Mouse (Mus musculus) liver, embryonic 15.5 days (tissue): ENCODE results near the gene B4galt2. TPM values are rescaled to one million over a fixed set of nuclear protein-coding genes. Genes with fewer than 3 reads are reported as not detected.

ENCODE experiments used
- ATAC-seq: fragments of 200-750 bp; cut with Nextera tagmentation; 2 replicates; pipeline ENCODE4 v1.8.0; 2017; ENCODE audit warnings: moderate number of reproducible peaks, mild to moderate bottlenecking, moderate library complexity; ENCODE audit not compliant: insufficient read depth
- H3K27ac ChIP-seq: fragments of 300-500 bp; sonication (generic); replicated peaks from 2 replicates; pipeline ENCODE4 v1.5.1; 2015; ENCODE audit warnings: mild to moderate bottlenecking, inconsistent platforms
- H3K27me3 ChIP-seq: fragments of 300-500 bp; sonication (generic); 2 replicates; pipeline ENCODE4 v1.6.1; 2015; ENCODE audit warnings: mild to moderate bottlenecking, inconsistent platforms
- H3K36me3 ChIP-seq: fragments of 300-500 bp; sonication (generic); replicated peaks from 2 replicates; pipeline ENCODE4 v1.6.1; 2015; ENCODE audit warnings: moderate library complexity, mild to moderate bottlenecking, inconsistent platforms
- H3K4me1 ChIP-seq: fragments of 300-500 bp; sonication (generic); replicated peaks from 2 replicates; pipeline ENCODE4 v1.6.1; 2015; ENCODE audit warnings: inconsistent platforms
- H3K4me2 ChIP-seq: fragments of 300-500 bp; sonication (generic); 2 replicates; pipeline ENCODE4 v1.6.1; 2015; ENCODE audit warnings: moderate library complexity, mild to moderate bottlenecking, inconsistent platforms
- H3K4me3 ChIP-seq: fragments of 300-500 bp; sonication (generic); replicated peaks from 2 replicates; pipeline ENCODE4 v1.5.1; 2015; ENCODE audit warnings: mild to moderate bottlenecking, inconsistent platforms
- H3K9ac ChIP-seq: fragments of 300-500 bp; sonication (generic); 2 replicates; pipeline ENCODE4 v1.6.1; 2015; ENCODE audit warnings: moderate library complexity, mild to moderate bottlenecking, inconsistent platforms
- H3K9me3 ChIP-seq: fragments of 300-500 bp; sonication (generic); replicated peaks from 2 replicates; pipeline ENCODE4 v1.6.1; 2016; ENCODE audit warnings: inconsistent platforms
- WGBS: fragments of 180-500 bp; shearing (Covaris S2); methylation state at CpG from one replicate; pipeline ENCODE4 v1.1.7; 2015; ENCODE audit warnings: mixed read lengths; ENCODE audit not compliant: insufficient replicate concordance; 5-methylcytosine and 5-hydroxymethylcytosine counted together
- polyA plus RNA-seq: library from polyadenylated mRNA; unstranded; fragments of >200 nt; fragmentation: Nextera tagmentation; extraction: Ambion mirVana; gene quantifications from 2 replicates; pipeline ENCODE4 v1.2.1, GENCODE M21; 2015

B4galt2 gene
- polyA plus RNA-seq, 1 experiment from 2014 or later = 1.0 TPM

GRCm38 (mm10) chr4:117835531-117836111 is 47.7 kb downstream of the B4galt2 start:
- peaks cover 40% of the 10 kb centered on the region for H3K36me3 ChIP-seq

GRCm38 (mm10) chr4:117834845-117835530 is 48.3 kb downstream of the B4galt2 start:
- H3K4me1 ChIP-seq = peaks cover 83% of the 10 kb centered on the region
- ATAC-seq = peak; percentile 25
- WGBS = 2% methylated on average over 36 of the region's 36 CpGs

More at GRCm38 (mm10) chr4:117835531-117836111, 47.7 kb downstream of the B4galt2 start:
- H3K27me3 ChIP-seq = no peaks in the 10 kb centered on the region
- H3K4me2 ChIP-seq = peak overlapping the region; percentile 77
- ATAC-seq = peak; percentile 61
- peak overlapping the region; percentile 91 for H3K9ac ChIP-seq
- peak overlapping the region; percentile 99 for H3K27ac ChIP-seq
- peak overlapping the region; percentile 88 for H3K4me3 ChIP-seq
- H3K9me3 ChIP-seq = no peaks in the 10 kb centered on the region
- peaks cover 83% of the 10 kb centered on the region for H3K4me1 ChIP-seq
- under 1% methylated on average over 60 of the region's 60 CpGs for WGBS

DNA sequence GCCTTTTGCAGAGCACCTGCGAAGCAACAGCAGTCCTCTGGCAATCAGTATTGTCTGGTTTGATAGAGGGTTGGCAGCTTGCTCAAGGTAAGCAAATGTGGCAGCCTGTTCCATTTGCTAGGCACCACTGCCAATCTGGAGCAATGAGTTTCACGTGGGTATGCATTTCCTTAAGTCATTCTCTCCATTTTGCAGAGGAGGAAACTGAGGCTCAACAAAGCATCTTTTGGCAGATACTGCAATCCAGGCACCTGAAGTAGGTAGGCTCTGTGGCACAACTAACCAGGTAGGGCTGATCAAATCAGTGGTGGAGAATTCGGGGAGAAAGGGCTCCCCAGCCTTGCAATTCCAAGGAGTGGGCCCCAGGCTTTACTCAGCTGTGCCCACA is 48.8 kb downstream of the B4galt2 start, which contains the start of gene Slc6a9:
Gene Slc6a9 (plus strand): TSS at position 50 of the 388 bp plus-strand sequence.
- Histone ChIP-seq H3K4me3 (peak within 1 kb of the TSS; percentile 88), H3K9me3 (no peaks in the 10 kb centered on the region), H3K27ac (peak within 1 kb of the TSS; percentile 99), H3K9ac (peak within 1 kb of the TSS; percentile 91), H3K27me3 (no peaks in the 10 kb centered on the region), H3K4me1 (peaks cover 83% of the 10 kb centered on the region), H3K36me3 (peaks cover 28% of the 10 kb centered on the region), H3K4me2 (peak within 1 kb of the TSS; percentile 77)
- 35% methylated on average over 3 of the region's 3 CpGs for whole genome bisulfite sequencing
- no peak for ATAC-seq

More at GRCm38 (mm10) chr4:117834845-117835530, 48.3 kb downstream of the B4galt2 start:
- H3K9me3 ChIP-seq = no peaks in the 10 kb centered on the region
- peaks cover 33% of the 10 kb centered on the region for H3K36me3 ChIP-seq
- H3K27me3 ChIP-seq = no peaks in the 10 kb centered on the region
- peak overlapping the region; percentile 91 for H3K9ac ChIP-seq
- peak overlapping the region; percentile 77 for H3K4me2 ChIP-seq
- H3K4me3 ChIP-seq = peak overlapping the region; percentile 88
- peak overlapping the region; percentile 99 for H3K27ac ChIP-seq

DNA sequence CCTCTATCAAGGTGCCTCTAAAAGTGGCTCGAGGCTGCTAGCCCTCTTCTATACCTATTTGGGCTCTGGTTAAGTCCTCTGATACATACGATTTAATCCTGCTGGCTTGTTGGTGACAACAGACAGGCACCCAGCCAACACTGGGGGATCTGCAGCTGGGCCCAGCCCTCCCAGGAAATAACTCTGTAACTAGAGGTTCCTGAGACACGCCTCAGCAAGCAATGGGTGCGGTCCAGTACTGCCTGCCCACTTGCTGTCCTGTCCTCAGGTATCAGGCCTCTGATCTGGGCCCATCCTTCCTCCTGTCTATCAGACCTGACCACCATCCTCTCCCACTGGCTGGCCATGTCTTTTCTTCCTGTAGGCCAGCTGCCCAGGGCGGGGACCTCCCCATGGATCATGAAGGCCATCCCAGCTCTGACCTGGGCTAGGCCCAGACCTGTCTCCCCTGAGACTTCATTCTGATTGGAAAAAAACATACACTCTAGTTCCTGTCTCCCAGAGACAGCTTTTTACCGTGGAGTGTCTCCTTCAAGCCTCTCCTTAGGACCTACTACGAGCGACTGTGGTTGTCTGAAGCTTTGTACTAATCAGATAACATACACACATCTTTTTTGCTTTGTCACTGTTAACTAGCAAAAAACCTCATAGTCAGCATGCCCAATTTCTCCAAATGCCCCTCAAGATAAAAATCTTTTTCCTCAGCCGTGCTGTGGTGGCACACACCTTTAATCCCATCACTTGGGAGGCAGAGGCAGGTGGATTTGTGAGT is 51.2 kb downstream of the B4galt2 start:
- no peaks in the 10 kb centered on the region for H3K9me3 ChIP-seq
- peak overlapping the region; percentile 67 for H3K9ac ChIP-seq
- H3K4me2 ChIP-seq = peak overlapping the region; percentile 77
- H3K27me3 ChIP-seq = peaks cover 22% of the 10 kb centered on the region
- peaks cover 73% of the 10 kb centered on the region for H3K4me1 ChIP-seq
- peak overlapping the region; percentile 99 for H3K27ac ChIP-seq
- peak overlapping the region; percentile 37 for H3K4me3 ChIP-seq
- WGBS = 23% methylated on average over 9 of the region's 9 CpGs
- H3K36me3 ChIP-seq = peaks cover 4% of the 10 kb centered on the region; the same call in 1 of the 2 replicates
- peak; percentile 54 for ATAC-seq

DNA sequence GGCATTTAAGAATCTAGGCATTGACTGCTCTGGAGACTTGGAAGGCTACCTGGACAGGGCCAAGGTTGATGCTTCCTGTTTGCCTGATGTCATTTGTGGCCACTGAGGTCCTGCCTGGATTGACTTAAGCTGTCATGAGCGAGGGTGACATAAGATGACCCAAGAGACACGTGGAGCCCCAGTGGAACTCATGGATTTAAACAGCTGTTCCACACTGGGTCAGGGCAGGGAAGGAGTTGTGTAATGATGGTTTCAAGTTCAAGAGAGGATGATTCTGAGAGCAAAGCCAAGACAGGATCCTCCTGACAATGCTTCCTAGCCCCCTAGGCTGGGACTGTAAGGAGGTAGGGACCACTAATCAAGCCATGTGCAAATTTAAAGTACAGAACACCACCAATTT is 51.8 kb downstream of the B4galt2 start:
- Histone ChIP-seq H3K36me3 (no peaks in the 10 kb centered on the region), H3K4me2 (peak overlapping the region; percentile 77), H3K27me3 (peaks cover 28% of the 10 kb centered on the region), H3K4me1 (peaks cover 68% of the 10 kb centered on the region), H3K9me3 (no peaks in the 10 kb centered on the region), H3K4me3 (peak overlapping the region; percentile 37), H3K27ac (peak overlapping the region; percentile 99), H3K9ac (peak overlapping the region; percentile 67)
- 52% methylated on average over 2 of the region's 2 CpGs for WGBS
- ATAC-seq = no peak

DNA sequence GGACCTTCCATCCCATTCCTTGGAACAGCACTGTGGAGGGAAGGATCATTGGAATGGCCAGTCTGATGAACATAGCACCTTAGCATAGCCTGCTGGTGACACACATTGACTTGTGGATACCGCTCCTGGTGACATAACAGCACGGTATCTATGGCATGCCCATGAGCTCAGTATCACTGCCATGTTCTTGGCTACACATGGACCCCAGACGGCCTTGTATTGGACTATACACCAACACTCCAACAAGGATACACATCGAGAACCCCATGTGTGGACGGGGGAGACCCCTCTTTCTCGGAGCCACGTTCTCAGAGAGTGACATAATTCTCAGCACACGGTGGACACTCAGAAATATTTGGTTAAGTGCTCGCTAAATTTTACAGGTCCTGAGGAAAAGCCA is 52.5 kb downstream of the B4galt2 start:
- no peak for ATAC-seq
- H3K9ac ChIP-seq = peak overlapping the region; percentile 67
- H3K4me3 ChIP-seq = peak overlapping the region; percentile 50
- H3K4me2 ChIP-seq = peak overlapping the region; percentile 77
- H3K27ac ChIP-seq = peak overlapping the region; percentile 99
- H3K4me1 ChIP-seq = peaks cover 68% of the 10 kb centered on the region
- H3K36me3 ChIP-seq = no peaks in the 10 kb centered on the region
- H3K9me3 ChIP-seq = no peaks in the 10 kb centered on the region
- 75% methylated on average over 9 of the region's 9 CpGs for WGBS
- H3K27me3 ChIP-seq = peaks cover 35% of the 10 kb centered on the region

GRCm38 (mm10) chr4:117830124-117830551 is 53.1 kb downstream of the B4galt2 start:
- ATAC-seq = peak; percentile 89
- Histone ChIP-seq H3K4me2 (peak overlapping the region; percentile 77), H3K9ac (peak overlapping the region; percentile 75), H3K9me3 (no peaks in the 10 kb centered on the region), H3K36me3 (no peaks in the 10 kb centered on the region), H3K4me3 (peak overlapping the region; percentile 50), H3K4me1 (peaks cover 68% of the 10 kb centered on the region), H3K27me3 (peaks cover 42% of the 10 kb centered on the region), H3K27ac (peak overlapping the region; percentile 99)
- WGBS = under 1% methylated on average over 5 of the region's 5 CpGs

- Histone ChIP-seq H3K4me3 (peak overlapping the region; percentile 50), H3K27me3 (peaks cover 48% of the 10 kb centered on the region), H3K9me3 (no peaks in the 10 kb centered on the region), H3K27ac (peak overlapping the region; percentile 99), H3K4me2 (peak overlapping the region; percentile 77), H3K36me3 (no peaks in the 10 kb centered on the region), H3K9ac (peak overlapping the region; percentile 75), H3K4me1 (peaks cover 64% of the 10 kb centered on the region)
- WGBS = 8% methylated on average over 12 of the region's 12 CpGs
- peak; percentile 31 for ATAC-seq
Measured at GRCm38 (mm10) chr4:117829260-117830123, 53.8 kb downstream of the B4galt2 start.

- Histone ChIP-seq H3K27ac (peak overlapping the region; percentile 99), H3K9ac (0 out of 2 replicates have a peak overlapping the region, but pooled peaks have one; percentile 4), H3K9me3 (no peaks in the 10 kb centered on the region), H3K27me3 (peaks cover 57% of the 10 kb centered on the region), H3K4me1 (peaks cover 56% of the 10 kb centered on the region), H3K4me2 (no peak overlapping the region), H3K36me3 (no peaks in the 10 kb centered on the region), H3K4me3 (no peak overlapping the region)
- WGBS = 49% methylated on average over 8 of the region's 8 CpGs
- ATAC-seq = no peak
Measured at GRCm38 (mm10) chr4:117828572-117829145, 54.6 kb downstream of the B4galt2 start.
